Mouse (Mus musculus) liver, adult 2 months (tissue): Measurements from ENCODE around the gene Fbxo9.

Experiments used
- CTCF ChIP-seq: fragments of 200-500 bp; IDR thresholded peaks from 2 replicates; pipeline ENCODE4 v1.5.1; 2011; ENCODE audit warnings: low read depth, low read length, control low read depth
- POLR2A ChIP-seq: fragments of 200-500 bp; IDR thresholded peaks from 2 replicates; pipeline ENCODE4 v1.6.1; 2011; ENCODE audit warnings: low read length, control low read depth; ENCODE audit not compliant: insufficient read depth; ENCODE audit errors: extremely low read depth

- TF ChIP-seq POLR2A (no peak), CTCF (no peak)
These were observed 73.0 kb downstream of the Fbxo9 start for GRCm38 (mm10) chr9:78035831-78036230.
